Mouse (Mus musculus) heart, postnatal 25 days (tissue): ENCODE results near the gene Slc48a1. TPM values are rescaled to one million over a fixed set of nuclear protein-coding genes. Genes with fewer than 3 reads are reported as not detected.

Source experiments
- DNase-seq: peaks from one replicate; pipeline ENCODE4 v3.0.0; 2022; ENCODE audit warnings: low spot score
- intact Hi-C: fragments of 180-260 bp; cut with DNase I; formaldehyde crosslinking; loops from one replicate; pipeline ENCODE4 v1.15.1; 2025
- total RNA-seq, 2 experiments: library from RNA; stranded (reverse); gene quantifications; 2 replicates each; pipeline ENCODE4 v1.2.3; 2021

The Slc48a1 gene
- total RNA-seq, 2 experiments from 2014 or later: 76.5 to 83.0 TPM

DNA sequence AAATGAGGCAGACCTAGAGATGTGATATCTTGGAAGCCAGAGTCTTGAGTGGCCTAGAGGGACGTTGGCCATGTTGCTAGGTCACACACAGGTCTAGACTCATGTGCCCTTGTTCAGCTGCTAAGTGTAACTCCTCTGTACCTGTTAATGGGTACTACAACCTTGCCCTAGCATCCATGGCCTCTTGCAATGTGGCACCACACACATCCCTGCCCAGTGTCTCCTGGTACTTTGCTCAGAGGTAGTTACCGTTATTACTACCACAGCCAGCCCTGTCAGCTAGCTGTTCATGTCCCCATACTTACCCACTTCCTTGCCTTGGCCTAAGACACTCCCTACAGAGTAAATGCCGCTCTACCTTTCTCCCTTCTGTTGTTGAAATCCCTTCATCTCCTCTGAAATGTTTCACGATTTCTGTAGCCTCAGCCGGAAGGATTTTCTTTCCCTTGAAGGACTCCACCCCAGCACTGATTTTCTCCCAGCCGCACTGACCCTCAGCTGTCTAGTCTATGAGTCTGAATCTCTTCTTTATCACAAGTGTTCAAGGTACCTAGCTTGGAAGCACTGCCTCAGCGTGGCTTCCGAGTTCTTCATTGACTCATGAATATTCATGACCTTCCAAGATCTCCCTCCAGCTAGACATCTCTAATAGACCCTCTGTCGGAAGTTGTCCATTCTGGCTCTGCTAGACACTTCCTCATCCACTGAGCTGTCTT, 54.6 kb downstream of the Slc48a1 start:
- no peak for DNase-seq
- intact Hi-C loops: no loop called here

DNA sequence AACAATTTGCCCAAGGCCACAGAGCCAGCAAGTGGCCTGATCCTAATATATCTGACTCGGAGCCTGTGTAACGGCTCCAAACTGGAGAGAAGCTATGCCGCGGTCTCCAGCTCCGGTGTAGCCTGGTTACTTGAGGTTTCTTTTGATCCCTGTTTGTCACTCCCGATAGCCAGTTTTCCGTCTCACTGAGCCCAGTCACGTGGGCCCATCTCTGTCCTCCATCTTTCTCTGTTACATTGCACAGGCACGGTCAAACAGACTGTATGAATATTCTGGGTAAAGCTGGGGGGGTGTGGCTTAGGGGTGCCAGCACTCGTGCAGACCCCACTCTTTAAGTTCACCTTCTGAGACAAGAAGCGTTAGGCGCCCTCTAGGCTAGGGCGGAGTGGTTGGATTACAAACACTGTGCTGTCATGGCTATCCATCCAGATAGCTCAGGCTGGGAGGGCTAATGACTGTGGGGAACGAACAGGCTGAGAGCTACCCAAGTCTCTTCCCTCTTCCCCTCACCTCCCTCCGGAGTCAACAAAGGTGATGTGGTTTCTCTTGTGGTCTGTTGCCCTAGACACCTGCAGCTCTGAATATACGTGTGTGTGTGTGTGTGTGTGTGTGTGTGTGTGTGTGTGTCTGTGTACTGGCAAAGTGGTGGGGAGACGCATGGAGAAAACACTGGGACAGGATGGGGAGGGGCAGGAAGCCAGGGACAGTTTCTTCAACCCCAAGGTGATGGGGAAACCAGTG, 58.0 kb downstream of the Slc48a1 start:
- intact Hi-C loops: no loop called here
- no peak for DNase-seq

DNA sequence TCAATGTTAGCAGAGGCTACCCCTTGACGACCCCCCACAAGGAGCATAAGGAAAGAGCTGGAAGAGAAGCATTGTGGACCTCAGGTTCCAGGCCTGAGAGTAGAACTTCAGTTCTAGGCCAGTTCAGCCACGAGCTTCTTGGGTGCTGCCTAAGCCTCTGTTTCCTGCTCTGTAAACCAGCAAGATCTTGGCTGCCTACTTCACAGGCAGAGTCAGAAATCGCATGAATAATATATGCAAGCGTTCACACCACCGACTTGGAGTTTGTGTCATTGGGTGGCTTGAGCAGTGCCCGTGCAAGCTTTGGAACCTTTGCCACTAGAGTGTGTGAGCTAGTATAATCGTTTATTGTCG, 58.6 kb downstream of the Slc48a1 start:
- intact Hi-C loops: no loop called here
- DNase-seq: no peak

DNA sequence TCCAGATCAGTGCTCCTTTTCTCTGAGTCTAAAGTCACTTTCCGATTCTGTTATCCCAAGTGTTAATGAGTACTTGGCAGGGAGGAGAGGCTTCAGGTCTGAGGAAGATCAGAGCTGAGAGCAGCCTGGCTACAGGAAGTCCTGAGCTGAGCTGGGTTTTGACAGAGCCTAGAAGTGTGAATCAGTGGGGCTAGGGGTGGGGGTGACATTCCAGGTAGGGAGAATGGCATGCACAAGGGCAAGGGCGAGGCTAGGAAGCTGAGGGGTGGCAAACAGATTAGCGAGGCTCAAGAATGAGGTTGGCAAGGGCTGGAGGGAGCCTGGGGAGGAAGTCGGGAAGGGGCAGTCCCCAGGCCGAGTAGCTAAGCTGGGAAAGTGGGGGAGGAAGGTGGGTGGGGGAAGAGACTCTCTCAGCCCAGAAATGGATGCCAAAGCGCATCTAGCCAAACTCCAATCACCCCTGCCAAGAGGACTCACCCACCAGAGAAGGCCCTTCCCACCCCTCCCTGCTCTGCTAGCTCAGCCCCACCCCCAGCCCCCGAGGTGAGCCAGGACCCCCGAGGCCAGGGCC, 59.3 kb downstream of the Slc48a1 start:
- intact Hi-C loops: no loop called here
- no peak for DNase-seq

- DNase-seq: no peak
- intact Hi-C loops: no loop called here
These were observed 60.1 kb downstream of the Slc48a1 start for GRCm38 (mm10) chr15:97838395-97838794.

DNA sequence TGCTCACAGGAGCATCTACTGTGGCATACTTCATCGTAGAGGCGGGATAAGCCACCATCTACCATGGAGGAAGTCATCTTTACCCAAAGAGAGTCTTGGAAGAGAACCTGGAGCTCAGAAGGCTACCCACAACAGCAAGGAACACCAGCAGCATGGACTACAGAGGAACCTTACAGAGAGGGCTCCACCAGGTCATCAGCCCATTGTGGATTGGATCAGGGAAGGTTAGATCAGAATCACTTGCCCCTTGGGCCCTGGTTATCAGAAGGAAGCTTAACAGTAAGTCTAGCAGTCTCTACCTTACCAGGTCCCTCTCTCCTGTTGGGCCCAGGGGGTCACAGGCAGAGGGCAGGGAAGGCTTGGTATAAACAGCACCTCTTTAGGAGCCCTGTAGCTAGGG, 60.7 kb downstream of the Slc48a1 start:
- intact Hi-C loops: no loop called here
- DNase-seq: no peak

GRCm38 (mm10) chr15:97839473-97839872, 61.2 kb downstream of the Slc48a1 start:
- intact Hi-C loops: no loop called here
- DNase-seq: no peak

- intact Hi-C loops: no loop called here
- peak; percentile 77 for DNase-seq
These were observed 61.7 kb downstream of the Slc48a1 start for GRCm38 (mm10) chr15:97839991-97840455.

- intact Hi-C loops: no loop called here
- no peak for DNase-seq
These were observed 62.5 kb downstream of the Slc48a1 start for GRCm38 (mm10) chr15:97840781-97841180.

DNA sequence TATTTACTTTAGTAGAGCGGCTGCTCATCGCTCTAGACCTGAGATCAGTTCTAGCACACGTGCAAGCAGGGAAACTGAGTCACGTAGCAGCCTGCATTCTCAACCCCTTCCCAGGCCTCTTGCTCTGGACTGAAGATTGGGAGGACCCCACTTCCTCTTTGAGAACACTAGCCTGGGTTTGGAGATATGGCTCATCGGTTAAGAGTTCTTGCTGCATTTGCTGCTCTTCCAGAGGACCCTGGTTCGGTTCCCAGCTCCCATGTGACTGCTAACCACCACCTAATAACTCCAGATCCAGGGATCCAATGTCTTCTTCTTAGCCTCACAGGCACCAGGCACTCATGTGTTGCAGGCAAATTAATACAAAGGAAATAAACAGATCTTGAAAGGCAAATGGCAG, 63.1 kb downstream of the Slc48a1 start:
- intact Hi-C loops: no loop called here
- DNase-seq: no peak

- intact Hi-C loops: no loop called here
- no peak for DNase-seq
These were observed 63.7 kb downstream of the Slc48a1 start for GRCm38 (mm10) chr15:97842058-97842457.

Other genes with a start within 250 kb of the Slc48a1 start
- gene Rpap3, start 72.7 kb upstream of the Slc48a1 start, total RNA-seq: 10 to 100 TPM; 12.8 to 14.3 TPM
- gene Endou, start 47.2 kb upstream of the Slc48a1 start, total RNA-seq: 1 to 10 TPM; 1.4 to 1.8 TPM
- 10 to 100 TPM; 20.7 to 26.5 TPM for gene Rapgef3, start 10.5 kb upstream of the Slc48a1 start, total RNA-seq
- 10 to 100 TPM; 30.3 to 33.0 TPM for gene Hdac7, start 66.0 kb downstream of the Slc48a1 start, total RNA-seq
- gene Vdr, start 132.1 kb downstream of the Slc48a1 start, total RNA-seq: 1 to 10 TPM; 1.5 to 2.5 TPM
- 10 to 100 TPM; 10.9 to 15.3 TPM for gene Tmem106c, start 185.7 kb downstream of the Slc48a1 start, total RNA-seq
- gene Col2a1, start 226.2 kb downstream of the Slc48a1 start, total RNA-seq: under 1 TPM; 0.36 to 0.52 TPM